Mouse (Mus musculus): ENCODE measurements at regions not wholly inside any gene's neighbourhood (a gene's known extent, or its start where the extent isn't known, plus 50 kb on each side); places are given as distances from the start of the nearest gene placed in this dataset.
A peak's percentile ranks its signal among the peaks of the same experiment; 100 is the strongest.

DNA sequence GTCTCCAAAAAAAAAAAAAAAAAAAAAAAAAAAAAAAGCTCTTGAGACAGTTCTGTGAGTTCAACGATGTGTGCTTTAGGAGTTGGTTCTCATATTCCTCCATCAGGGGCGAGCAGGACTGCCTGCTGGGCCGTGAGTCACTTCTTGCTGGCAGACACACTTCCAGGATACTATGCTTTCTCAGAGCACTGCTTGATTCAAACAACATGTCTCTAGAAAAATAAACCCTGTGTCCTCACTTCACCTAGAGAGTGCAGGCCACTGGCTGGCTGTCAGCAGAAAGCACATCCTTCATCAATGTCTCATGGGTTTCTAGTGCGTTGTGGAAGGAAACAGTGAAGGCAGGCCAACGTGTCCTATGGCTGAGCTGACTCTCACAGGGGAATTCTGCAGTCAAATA, 416.8 kb downstream of the Tns3 start:
- Histone ChIP-seq H3K36me3 (ENCODE audit: control insufficient read depth in 1 of 2, insufficient read depth in 2 of 2, low read length in 2 of 2) (no peaks in the 10 kb centered on the region), H3K4me1 (ENCODE audit: control insufficient read depth in 1 of 2, insufficient read depth in 2 of 2, low read length in 2 of 2) (no peaks in the 10 kb centered on the region), H3K27ac (ENCODE audit: control insufficient read depth, low read depth, low read length) (no peak overlapping the region), H3K79me2 (ENCODE audit: control insufficient read depth, insufficient read depth, low read length, poor library complexity) (no peaks in the 10 kb centered on the region), H3K9me3 (replicated peaks; ENCODE audit: insufficient read depth, low read length) (no peaks in the 10 kb centered on the region), H3K27me3 (ENCODE audit: control insufficient read depth in 1 of 2, insufficient read depth in 2 of 2, low read length in 2 of 2) (no peaks in the 10 kb centered on the region), H3K4me3 (ENCODE audit: control insufficient read depth in 1 of 2, insufficient read depth in 1 of 2, low read depth in 2 of 2, low read length in 2 of 2) (no peak overlapping the region), H3K9ac (ENCODE audit: control insufficient read depth, low read depth, low read length, poor library complexity, severe bottlenecking) (no peak overlapping the region)
- TF ChIP-seq GATA1 (IDR thresholded peaks at IDR 0.05; ENCODE audit: low read depth, low read length) = no peak
- TF ChIP-seq SMC3 (IDR thresholded peaks at IDR 0.05; ENCODE audit: low read depth, low read length) = no peak
- no peak for TF ChIP-seq ZKSCAN1 (IDR thresholded peaks at IDR 0.05; ENCODE audit: low read depth, low read length)
- no peak for TF ChIP-seq ZC3H11A (IDR thresholded peaks at IDR 0.05; ENCODE audit: low read depth, low read length)
- TF ChIP-seq RAD21 (IDR thresholded peaks at IDR 0.05; ENCODE audit: low read depth, low read length) = no peak
- no peak for TF ChIP-seq MYC (IDR thresholded peaks at IDR 0.05; ENCODE audit: low read depth, low read length)
- no peak for TF ChIP-seq ZMIZ1 (IDR thresholded peaks at IDR 0.05; ENCODE audit: low read depth, low read length)
- no peak for DNase-seq (ENCODE audit: low read depth, low spot score)

GRCm38 (mm10) chr11:8247024-8247423, 417.3 kb downstream of the Tns3 start:
- Histone ChIP-seq H3K27ac (ENCODE audit: control insufficient read depth, low read depth, low read length) (no peak overlapping the region), H3K79me2 (ENCODE audit: control insufficient read depth, insufficient read depth, low read length, poor library complexity) (no peaks in the 10 kb centered on the region), H3K27me3 (ENCODE audit: control insufficient read depth in 1 of 2, insufficient read depth in 2 of 2, low read length in 2 of 2) (no peaks in the 10 kb centered on the region), H3K4me3 (ENCODE audit: control insufficient read depth in 1 of 2, insufficient read depth in 1 of 2, low read depth in 2 of 2, low read length in 2 of 2) (no peak overlapping the region), H3K9me3 (replicated peaks; ENCODE audit: insufficient read depth, low read length) (no peaks in the 10 kb centered on the region), H3K9ac (ENCODE audit: control insufficient read depth, low read depth, low read length, poor library complexity, severe bottlenecking) (no peak overlapping the region), H3K4me1 (ENCODE audit: control insufficient read depth in 1 of 2, insufficient read depth in 2 of 2, low read length in 2 of 2) (no peaks in the 10 kb centered on the region), H3K36me3 (ENCODE audit: control insufficient read depth in 1 of 2, insufficient read depth in 2 of 2, low read length in 2 of 2) (no peaks in the 10 kb centered on the region)
- DNase-seq (ENCODE audit: low read depth, low spot score) = no peak
- TF ChIP-seq MAX (IDR thresholded peaks at IDR 0.05; ENCODE audit: low read length) (no peak), UBTF (IDR thresholded peaks at IDR 0.05; ENCODE audit: borderline replicate concordance, insufficient read depth, low read depth, low read length) (no peak), MYC (IDR thresholded peaks at IDR 0.05; ENCODE audit: low read depth, low read length) (no peak), GABPA (IDR thresholded peaks at IDR 0.05; ENCODE audit: low read depth, low read length) (no peak), MAFK (IDR thresholded peaks at IDR 0.05; ENCODE audit: borderline replicate concordance, low read depth, low read length) (no peak), JUND (IDR thresholded peaks at IDR 0.05; ENCODE audit: low read depth, low read length) (no peak)

GRCm38 (mm10) chr11:8245408-8246003, 418.8 kb downstream of the Tns3 start:
- peak; percentile 26 for DNase-seq (ENCODE audit: low read depth, low spot score)
- TF ChIP-seq NRF1 (IDR thresholded peaks at IDR 0.05; ENCODE audit: insufficient read depth, low read depth, low read length, poor library complexity, severe bottlenecking) (no peak), POLR2AphosphoS5 (IDR thresholded peaks at IDR 0.05; ENCODE audit: borderline replicate concordance, low read depth, low read length) (no peak), RCOR1 (IDR thresholded peaks at IDR 0.05; ENCODE audit: low read depth, low read length) (no peak), USF2 (IDR thresholded peaks at IDR 0.05; ENCODE audit: borderline replicate concordance in 1 of 2, insufficient read depth in 1 of 2, low read depth in 1 of 2, low read length in 2 of 2) (no peak), RAD21 (IDR thresholded peaks at IDR 0.05; ENCODE audit: low read depth, low read length) (peak; percentile 55), UBTF (IDR thresholded peaks at IDR 0.05; ENCODE audit: borderline replicate concordance, insufficient read depth, low read depth, low read length) (no peak), SMC3 (IDR thresholded peaks at IDR 0.05; ENCODE audit: low read depth, low read length) (peak; percentile 53), CHD2 (IDR thresholded peaks at IDR 0.05; ENCODE audit: low read length) (no peak), MYC (IDR thresholded peaks at IDR 0.05; ENCODE audit: low read depth, low read length) (no peak), CTCF (IDR thresholded peaks at IDR 0.05 in 2 of 3, conservative IDR thresholded peaks at IDR 0.05 in 1 of 3; ENCODE audit: control insufficient read depth in 1 of 3, insufficient read depth in 1 of 3, low read depth in 2 of 3, low read length in 3 of 3, poor library complexity in 1 of 3, severe bottlenecking in 1 of 3) (peak; percentile 19 to 51 (median 37); a peak in 5 of 6 replicates), E2F4 (IDR thresholded peaks at IDR 0.05; ENCODE audit: borderline replicate concordance, low read depth, low read length) (no peak), ZMIZ1 (IDR thresholded peaks at IDR 0.05; ENCODE audit: low read depth, low read length) (no peak)
- Histone ChIP-seq H3K36me3 (ENCODE audit: control insufficient read depth in 1 of 2, insufficient read depth in 2 of 2, low read length in 2 of 2) (no peaks in the 10 kb centered on the region), H3K9ac (ENCODE audit: control insufficient read depth, low read depth, low read length, poor library complexity, severe bottlenecking) (no peak overlapping the region), H3K79me2 (ENCODE audit: control insufficient read depth, insufficient read depth, low read length, poor library complexity) (no peaks in the 10 kb centered on the region), H3K9me3 (replicated peaks; ENCODE audit: insufficient read depth, low read length) (no peaks in the 10 kb centered on the region), H3K4me1 (ENCODE audit: control insufficient read depth in 1 of 2, insufficient read depth in 2 of 2, low read length in 2 of 2) (no peaks in the 10 kb centered on the region), H3K4me3 (ENCODE audit: control insufficient read depth in 1 of 2, insufficient read depth in 1 of 2, low read depth in 2 of 2, low read length in 2 of 2) (no peak overlapping the region), H3K27me3 (ENCODE audit: control insufficient read depth in 1 of 2, insufficient read depth in 2 of 2, low read length in 2 of 2) (no peaks in the 10 kb centered on the region), H3K27ac (ENCODE audit: control insufficient read depth, low read depth, low read length) (no peak overlapping the region)

All from MEL (cell line).